Mouse (Mus musculus): Measurements from ENCODE around the gene Fcrl5. TPM values are rescaled to one million over a fixed set of nuclear protein-coding genes. Genes with fewer than 3 reads are reported as not detected.
"Not testable (repeated sequence)": the region's sequence is repeated elsewhere in the genome, so short reads cannot be mapped to it uniquely, and the experiment has no call there.

Fcrl5 gene
- polyA plus RNA-seq, 1 experiment from 2014 or later: not detected

DNA sequence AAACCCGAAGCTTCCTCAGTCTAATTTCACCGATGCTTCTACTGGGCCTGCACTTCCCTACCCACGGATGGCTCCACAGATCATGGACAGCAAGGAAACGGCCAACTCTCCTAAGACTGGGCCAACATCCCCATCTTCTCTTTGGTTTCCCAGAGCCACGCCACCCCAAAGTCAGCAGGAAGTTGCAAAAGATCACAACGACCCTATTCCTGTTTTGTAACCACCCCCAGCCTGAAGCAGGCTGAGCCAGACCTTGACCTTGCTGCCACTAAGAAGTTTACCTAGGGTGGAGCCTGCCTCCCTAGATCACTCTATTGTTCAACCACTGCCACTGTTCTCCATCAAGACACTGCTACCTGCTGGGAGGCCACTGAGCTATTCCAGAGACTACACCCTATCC is 31.4 kb downstream of the Fcrl5 start:
- WGBS: 76% methylated on average over 6 of the region's 6 CpGs
- no peak for DNase-seq
- no peaks in the 10 kb centered on the region for H3K9me3 ChIP-seq (ENCODE audit: low read depth, low read length)
- ATAC-seq (ENCODE audit: insufficient read depth): no peak
- H3K27ac ChIP-seq (ENCODE audit: low read depth): no peak overlapping the region
- H3K9ac ChIP-seq: no peak overlapping the region
- H3K4me2 ChIP-seq: no peak overlapping the region
- no peak overlapping the region for H3K4me3 ChIP-seq (ENCODE audit: low read depth, low read length)
- H3K4me1 ChIP-seq (ENCODE audit: insufficient read depth): no peaks in the 10 kb centered on the region
- H3K27me3 ChIP-seq (ENCODE audit: insufficient read depth, low read length): no peaks in the 10 kb centered on the region
- H3K36me3 ChIP-seq (ENCODE audit: insufficient read depth): no peaks in the 10 kb centered on the region
- no peak for TF ChIP-seq CTCF (IDR thresholded peaks at IDR 0.05; ENCODE audit: low read depth)

DNA sequence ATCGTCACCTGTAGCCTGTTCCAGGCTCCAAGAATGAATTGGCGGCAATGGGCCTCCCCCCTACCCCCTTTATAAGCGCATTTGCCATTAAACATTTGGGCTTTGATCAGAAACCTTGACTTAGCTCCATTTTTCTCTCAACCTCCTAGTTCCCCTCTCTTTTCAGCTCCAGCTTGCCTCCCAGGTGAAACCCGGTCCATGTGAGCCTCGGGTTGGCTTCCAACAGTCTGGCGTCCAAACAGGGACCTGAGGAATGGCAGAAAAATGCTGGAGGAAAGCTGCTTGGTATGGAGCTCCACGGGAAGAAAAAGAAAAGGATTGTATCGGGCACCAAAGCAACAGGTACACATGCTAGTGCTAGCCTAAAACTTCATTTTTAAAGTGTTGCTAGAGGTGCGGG is 31.8 kb downstream of the Fcrl5 start:
- 90% methylated on average over 9 of the region's 9 CpGs for WGBS
- Histone ChIP-seq H3K27ac (ENCODE audit: low read depth) (no peak overlapping the region), H3K4me3 (ENCODE audit: low read depth, low read length) (no peak overlapping the region), H3K9ac (no peak overlapping the region), H3K27me3 (ENCODE audit: insufficient read depth, low read length) (no peaks in the 10 kb centered on the region), H3K36me3 (ENCODE audit: insufficient read depth) (no peaks in the 10 kb centered on the region), H3K4me2 (no peak overlapping the region), H3K4me1 (ENCODE audit: insufficient read depth) (no peaks in the 10 kb centered on the region), H3K9me3 (ENCODE audit: low read depth, low read length) (no peaks in the 10 kb centered on the region)
- TF ChIP-seq CTCF (IDR thresholded peaks at IDR 0.05; ENCODE audit: low read depth): no peak
- no peak for ATAC-seq (ENCODE audit: insufficient read depth)
- DNase-seq: no peak

DNA sequence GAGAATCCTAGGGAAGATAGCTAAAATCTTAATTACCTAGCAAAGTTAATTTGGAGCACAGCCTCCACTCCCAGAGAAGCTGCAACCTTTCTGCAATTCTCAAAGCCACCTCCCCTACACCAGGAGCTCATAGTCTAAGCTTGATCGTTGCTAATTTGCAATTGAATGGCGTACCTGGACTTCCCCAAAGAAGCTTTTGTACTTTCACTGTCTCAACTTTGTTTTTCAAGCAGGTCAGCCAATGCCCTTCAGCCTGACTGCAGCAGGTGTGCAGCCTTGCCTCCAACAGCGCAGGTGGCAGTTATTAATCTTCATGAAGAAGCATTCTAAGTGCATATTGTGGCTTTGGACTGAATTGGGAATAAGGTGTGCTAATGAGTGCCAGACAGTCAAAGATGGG is 42.4 kb downstream of the Fcrl5 start:
- H3K27ac ChIP-seq (ENCODE audit: low read depth); DNase-seq; H3K4me1 ChIP-seq (ENCODE audit: insufficient read depth); H3K9me3 ChIP-seq (ENCODE audit: low read depth, low read length); ATAC-seq (ENCODE audit: insufficient read depth); H3K4me3 ChIP-seq (ENCODE audit: low read depth, low read length); H3K9ac ChIP-seq; H3K4me2 ChIP-seq; H3K36me3 ChIP-seq (ENCODE audit: insufficient read depth); H3K27me3 ChIP-seq (ENCODE audit: insufficient read depth, low read length): not testable (repeated sequence)
- 80% methylated on average over 3 of the region's 3 CpGs for WGBS

DNA sequence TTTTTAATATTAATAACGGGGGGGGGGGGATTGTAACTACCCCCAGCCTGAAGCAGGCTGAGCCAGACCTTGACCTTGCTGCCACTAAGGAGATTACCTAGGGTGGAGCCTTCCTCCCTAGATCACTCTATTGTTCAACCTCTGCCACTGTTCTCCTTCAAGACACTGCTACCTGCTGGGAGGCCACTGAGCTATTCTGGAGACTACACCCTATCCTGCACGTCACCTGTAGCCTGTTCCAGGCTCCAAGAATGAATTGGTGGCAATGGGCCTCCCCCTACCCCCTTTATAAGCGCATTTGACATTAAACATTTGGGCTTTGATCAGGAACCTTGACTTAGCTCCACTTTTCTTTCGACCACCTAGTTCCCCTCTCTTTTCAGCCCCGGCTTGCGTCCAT is 43.0 kb downstream of the Fcrl5 start:
- not testable (repeated sequence) for ATAC-seq (ENCODE audit: insufficient read depth); H3K4me3 ChIP-seq (ENCODE audit: low read depth, low read length); H3K27ac ChIP-seq (ENCODE audit: low read depth); DNase-seq; H3K4me1 ChIP-seq (ENCODE audit: insufficient read depth); H3K4me2 ChIP-seq; H3K36me3 ChIP-seq (ENCODE audit: insufficient read depth); H3K9me3 ChIP-seq (ENCODE audit: low read depth, low read length); H3K27me3 ChIP-seq (ENCODE audit: insufficient read depth, low read length); H3K9ac ChIP-seq
- WGBS: 86% methylated on average over 6 of the region's 6 CpGs

DNA sequence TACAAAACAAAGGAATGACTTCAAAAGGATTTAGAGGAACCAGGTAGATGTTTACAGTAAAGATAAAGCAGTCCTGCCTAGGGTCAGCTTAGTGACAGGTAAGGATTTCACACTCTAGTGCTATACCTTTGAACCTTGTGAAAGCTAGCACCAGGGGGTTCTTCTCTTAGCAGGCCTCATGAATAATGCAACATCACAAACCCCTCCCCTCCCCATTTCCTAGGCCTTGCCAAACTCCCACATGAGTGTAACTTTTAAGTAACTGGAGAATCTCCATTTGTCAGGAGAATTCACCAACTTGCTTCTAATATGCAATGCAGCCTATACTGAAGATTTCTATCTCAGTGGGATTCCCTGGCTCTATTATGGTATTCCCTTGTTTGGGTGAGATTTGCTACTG is 43.7 kb downstream of the Fcrl5 start:
- DNase-seq; H3K4me2 ChIP-seq; H3K9me3 ChIP-seq (ENCODE audit: low read depth, low read length); H3K27me3 ChIP-seq (ENCODE audit: insufficient read depth, low read length); ATAC-seq (ENCODE audit: insufficient read depth); H3K27ac ChIP-seq (ENCODE audit: low read depth); H3K9ac ChIP-seq; H3K4me3 ChIP-seq (ENCODE audit: low read depth, low read length); H3K36me3 ChIP-seq (ENCODE audit: insufficient read depth); H3K4me1 ChIP-seq (ENCODE audit: insufficient read depth): not testable (repeated sequence)

DNA sequence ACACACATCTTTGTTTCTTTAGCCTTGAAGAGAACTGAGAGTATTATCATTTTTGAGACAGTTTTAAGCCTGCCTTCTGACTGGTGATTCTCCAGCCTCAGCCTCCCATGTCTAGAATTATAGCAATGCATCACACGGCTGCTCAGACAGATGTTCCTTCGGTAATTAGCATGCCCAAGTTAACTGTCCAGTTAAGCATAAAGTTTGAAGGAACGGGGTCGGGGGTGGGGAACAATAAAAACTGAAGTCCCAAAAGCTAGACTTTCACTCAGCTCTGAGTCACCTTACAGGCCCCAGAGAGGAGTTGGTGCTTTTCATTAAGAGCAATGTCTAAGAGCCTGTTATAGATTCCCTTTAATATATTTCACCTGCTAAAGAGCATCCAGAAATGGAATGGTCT is 51.8 kb downstream of the Fcrl5 start:
- no peaks in the 10 kb centered on the region for H3K4me1 ChIP-seq (ENCODE audit: insufficient read depth)
- WGBS: 79% methylated on average over 4 of the region's 4 CpGs
- no peak overlapping the region for H3K4me3 ChIP-seq (ENCODE audit: low read depth, low read length)
- ATAC-seq (ENCODE audit: insufficient read depth) (no peak), DNase-seq (no peak)
- H3K27ac ChIP-seq (ENCODE audit: low read depth): no peak overlapping the region
- no peaks in the 10 kb centered on the region for H3K27me3 ChIP-seq (ENCODE audit: insufficient read depth, low read length)
- H3K4me2 ChIP-seq: no peak overlapping the region
- no peak overlapping the region for H3K9ac ChIP-seq
- H3K36me3 ChIP-seq (ENCODE audit: insufficient read depth): no peaks in the 10 kb centered on the region
- no peak for TF ChIP-seq CTCF (IDR thresholded peaks at IDR 0.05; ENCODE audit: low read depth)
- H3K9me3 ChIP-seq (ENCODE audit: low read depth, low read length): no peaks in the 10 kb centered on the region

DNA sequence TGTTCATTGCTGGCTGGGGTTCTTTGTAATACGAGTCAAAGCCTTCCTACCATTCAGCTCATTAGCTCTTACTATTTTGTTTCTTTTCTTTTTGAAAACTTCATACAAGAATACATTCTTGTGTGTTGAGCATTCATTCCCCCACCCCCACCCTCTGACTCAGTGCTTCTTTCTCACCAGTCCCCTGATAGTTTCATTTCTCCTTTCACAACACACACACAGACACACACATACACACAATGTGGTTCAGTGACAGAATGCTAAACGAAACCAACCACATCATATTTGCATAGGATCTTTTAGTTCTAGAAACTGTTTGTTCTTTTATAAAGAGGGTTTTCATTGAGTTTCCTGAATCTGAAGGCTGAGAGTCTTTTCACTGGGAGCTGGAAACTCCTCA is 52.3 kb downstream of the Fcrl5 start:
- WGBS: 58% methylated on average over 2 of the region's 2 CpGs
- no peaks in the 10 kb centered on the region for H3K27me3 ChIP-seq (ENCODE audit: insufficient read depth, low read length)
- ATAC-seq (ENCODE audit: insufficient read depth) (no peak), DNase-seq (no peak)
- no peak overlapping the region for H3K27ac ChIP-seq (ENCODE audit: low read depth)
- no peak for TF ChIP-seq CTCF (IDR thresholded peaks at IDR 0.05; ENCODE audit: low read depth)
- no peak overlapping the region for H3K9ac ChIP-seq
- H3K4me1 ChIP-seq (ENCODE audit: insufficient read depth): no peaks in the 10 kb centered on the region
- H3K36me3 ChIP-seq (ENCODE audit: insufficient read depth): no peaks in the 10 kb centered on the region
- no peak overlapping the region for H3K4me3 ChIP-seq (ENCODE audit: low read depth, low read length)
- no peak overlapping the region for H3K4me2 ChIP-seq
- H3K9me3 ChIP-seq (ENCODE audit: low read depth, low read length): no peaks in the 10 kb centered on the region

DNA sequence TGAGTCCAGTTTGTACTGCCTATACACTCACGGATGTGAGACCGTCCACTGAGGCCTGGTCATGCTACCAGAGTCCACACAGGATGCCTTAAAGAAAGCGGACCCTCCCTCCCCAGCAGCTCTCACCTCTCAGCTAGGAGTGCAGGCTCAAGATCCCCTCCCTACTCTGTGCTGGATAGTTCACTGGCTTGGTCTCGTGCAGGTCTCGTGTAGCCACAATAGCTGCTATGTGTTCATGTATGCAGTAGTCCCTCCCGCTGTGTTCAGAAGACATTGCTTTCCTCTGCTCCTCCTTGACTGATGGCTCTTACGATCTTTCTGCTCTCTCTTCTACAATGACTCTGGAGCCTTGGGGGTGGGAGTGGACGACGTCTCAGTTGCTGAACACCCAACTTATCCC is 62.7 kb downstream of the Fcrl5 start:
- Histone ChIP-seq H3K4me1 (ENCODE audit: insufficient read depth) (no peaks in the 10 kb centered on the region), H3K4me3 (ENCODE audit: low read depth, low read length) (no peak overlapping the region), H3K9me3 (ENCODE audit: low read depth, low read length) (no peaks in the 10 kb centered on the region), H3K27ac (ENCODE audit: low read depth) (no peak overlapping the region), H3K4me2 (no peak overlapping the region), H3K27me3 (ENCODE audit: insufficient read depth, low read length) (no peaks in the 10 kb centered on the region), H3K36me3 (ENCODE audit: insufficient read depth) (no peaks in the 10 kb centered on the region), H3K9ac (no peak overlapping the region)
- 83% methylated on average over 9 of the region's 9 CpGs for WGBS
- TF ChIP-seq CTCF (IDR thresholded peaks at IDR 0.05; ENCODE audit: low read depth): no peak
- ATAC-seq (ENCODE audit: insufficient read depth) (no peak), DNase-seq (no peak)
